Mouse (Mus musculus): ENCODE measurements around the gene Mefv. TPM values are rescaled to one million over a fixed set of nuclear protein-coding genes. Genes with fewer than 3 reads are reported as not detected.
"Not testable (repeated sequence)": the region's sequence is repeated elsewhere in the genome, so short reads cannot be mapped to it uniquely, and the experiment has no call there.

Mefv gene
- total RNA-seq (2021), result not detected
- long read RNA-seq, experiment 1, result 0 reads
- long read RNA-seq, experiment 2, result 0 reads

- no peak for DNase-seq (ENCODE audit: low spot score)
Measured at GRCm38 (mm10) chr16:3717980-3718379, at the start of gene Mefv. Mefv (minus strand) TSS chr16:3718097.

DNA sequence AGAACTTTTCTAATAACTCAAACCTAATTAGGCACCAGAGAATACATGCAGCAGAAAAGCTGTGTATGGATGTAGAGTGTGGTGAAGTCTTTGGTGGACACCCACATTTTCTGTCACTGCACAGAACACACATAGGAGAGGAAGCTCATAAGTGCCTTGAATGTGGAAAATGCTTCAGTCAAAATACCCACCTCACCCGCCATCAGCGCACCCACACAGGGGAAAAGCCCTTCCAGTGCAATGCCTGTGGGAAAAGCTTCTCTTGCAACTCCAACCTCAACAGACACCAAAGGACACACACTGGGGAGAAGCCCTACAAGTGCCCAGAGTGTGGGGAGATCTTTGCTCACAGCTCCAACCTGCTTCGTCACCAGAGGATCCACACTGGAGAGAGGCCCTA lies 31.1 kb upstream of the Mefv start:
- DNase-seq (ENCODE audit: low spot score), result no peak

- no peak for DNase-seq (ENCODE audit: low spot score)
Measured at GRCm38 (mm10) chr16:3745656-3746055, 27.8 kb upstream of the Mefv start.

DNA sequence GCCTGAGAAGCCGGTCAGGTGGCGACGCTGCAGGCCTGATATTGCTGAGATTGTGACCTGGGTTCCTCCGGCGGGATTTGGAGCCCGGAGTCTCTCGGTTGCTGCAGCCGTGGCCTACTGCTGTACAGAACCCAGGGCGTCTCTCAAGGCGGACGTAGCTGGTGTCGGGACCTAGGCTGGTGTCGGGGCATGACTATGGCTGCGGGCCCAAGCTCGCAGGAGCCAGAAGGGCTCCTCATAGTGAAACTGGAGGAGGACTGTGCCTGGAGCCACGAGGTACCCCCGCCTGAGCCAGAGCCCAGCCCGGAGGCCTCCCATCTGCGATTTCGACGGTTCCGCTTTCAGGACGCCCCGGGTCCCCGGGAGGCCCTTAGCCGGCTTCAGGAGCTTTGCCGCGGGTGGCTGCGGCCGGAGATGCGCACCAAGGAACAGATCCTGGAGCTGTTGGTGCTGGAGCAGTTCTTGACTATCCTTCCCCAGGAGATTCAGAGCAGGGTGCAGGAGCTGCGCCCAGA lies 26.3 kb upstream of the Mefv start:
- no peak for DNase-seq (ENCODE audit: low spot score)

DNA sequence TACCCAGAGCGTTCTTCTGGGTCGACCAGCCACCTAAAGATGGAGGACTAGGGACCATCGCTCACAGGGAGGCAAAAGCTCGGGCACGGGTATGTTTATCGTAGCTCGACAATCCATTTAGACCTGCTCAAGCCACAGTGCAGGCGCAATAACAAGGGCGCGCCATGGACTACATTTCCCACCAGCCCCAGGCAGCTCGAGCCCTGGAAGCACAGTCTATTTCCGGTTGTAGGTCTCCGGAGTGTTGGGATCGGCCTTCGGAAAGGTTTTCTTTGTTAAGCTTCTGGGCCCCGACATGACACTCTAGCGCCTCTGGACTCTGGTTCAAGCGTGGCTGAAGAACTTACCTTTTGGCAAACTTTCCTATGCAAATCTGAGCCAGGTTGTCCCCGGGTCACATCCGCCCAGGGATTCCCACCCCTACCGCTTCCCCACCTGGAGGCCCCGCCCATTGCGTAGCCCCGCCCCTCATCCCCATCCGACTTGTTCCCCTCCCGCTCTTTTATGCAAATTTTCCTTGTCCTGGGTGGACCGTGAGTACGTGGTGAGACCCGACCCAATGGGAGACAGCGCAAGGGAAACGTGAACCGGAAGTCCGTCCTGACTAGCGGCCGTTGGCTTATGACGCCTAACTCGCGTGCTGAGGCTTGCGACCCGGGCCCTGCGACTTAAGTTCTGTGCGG lies 25.7 kb upstream of the Mefv start, which contains the start of gene Zfp263:
Zfp263 (plus strand) TSS at position 591 of the 683 bp plus-strand sequence.
- DNase-seq (ENCODE audit: low spot score), result peak; percentile 92

DNA sequence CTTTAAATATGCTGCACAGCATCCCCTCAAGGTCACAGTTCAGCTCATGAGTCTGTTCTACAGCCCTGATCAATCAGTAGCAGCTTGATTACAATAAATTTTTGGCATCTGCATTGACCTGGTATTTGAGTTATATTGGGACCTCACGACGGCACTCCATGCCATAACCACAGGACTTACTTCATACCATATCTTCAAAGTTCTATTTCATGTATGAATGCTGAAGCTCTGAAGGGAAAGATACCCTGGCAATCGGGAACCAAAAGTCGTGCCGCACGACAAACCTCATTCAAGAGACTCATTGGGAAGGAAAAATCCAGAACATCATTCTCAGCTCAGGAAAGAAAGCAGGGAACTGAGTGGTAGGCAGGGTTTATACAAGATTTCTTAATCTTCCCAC lies 24.6 kb upstream of the Mefv start:
- no peak for DNase-seq (ENCODE audit: low spot score)

DNA sequence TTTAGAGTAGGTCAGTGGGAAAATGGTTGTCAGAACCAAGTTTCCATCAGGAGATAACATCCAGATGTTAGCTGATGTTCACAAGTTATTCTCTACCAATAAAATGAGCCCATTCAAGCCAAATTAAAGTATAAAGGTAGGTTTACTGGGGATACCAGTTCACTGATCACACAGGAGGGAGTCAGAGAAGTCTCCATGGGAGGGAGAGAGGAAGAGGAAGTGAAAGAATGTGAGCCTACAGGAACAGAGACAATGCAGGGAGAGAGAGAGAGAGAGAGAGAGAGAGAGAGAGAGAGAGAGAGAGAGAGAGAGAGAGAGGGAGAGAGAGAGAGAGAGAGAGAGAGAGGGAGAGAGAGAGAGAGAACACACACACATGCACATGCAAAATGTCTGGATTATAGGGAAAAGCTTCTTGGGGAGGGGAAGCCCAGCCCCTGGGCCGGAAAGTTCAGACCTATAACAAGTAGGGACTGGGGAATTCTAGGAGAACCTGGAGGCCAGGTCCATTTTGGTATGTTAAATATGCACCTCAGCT lies 15.4 kb upstream of the Mefv start:
- DNase-seq (ENCODE audit: low spot score), result no peak

- no peak for DNase-seq (ENCODE audit: low spot score)
Measured at GRCm38 (mm10) chr16:3732612-3733011, 14.7 kb upstream of the Mefv start.

- no peak for DNase-seq (ENCODE audit: low spot score)
Measured at GRCm38 (mm10) chr16:3727980-3728720, 10.3 kb upstream of the Mefv start.

GRCm38 (mm10) chr16:3723231-3723630 lies 5.3 kb upstream of the Mefv start:
- no peak for DNase-seq (ENCODE audit: low spot score)

DNA sequence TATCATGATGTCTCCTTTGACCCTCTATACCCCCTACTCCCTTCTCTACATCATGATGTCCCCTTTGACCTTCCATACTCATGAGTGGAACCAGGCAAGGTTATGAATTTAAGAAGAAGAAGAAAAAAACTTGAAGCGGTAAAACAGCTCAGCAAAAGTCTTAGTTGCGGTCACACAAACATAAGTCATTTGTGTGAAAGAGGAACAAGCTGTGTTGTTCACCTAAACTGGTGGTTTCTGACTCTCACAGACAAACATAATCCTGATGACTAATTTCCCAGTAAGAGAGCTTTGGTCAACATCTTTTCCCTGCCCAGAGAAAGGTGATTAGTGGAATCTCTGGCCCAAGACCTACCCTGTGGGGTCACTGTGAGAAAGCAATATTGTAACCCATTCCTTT lies 3.2 kb downstream of the Mefv start:
- no peak for DNase-seq (ENCODE audit: low spot score)

- no peak for DNase-seq (ENCODE audit: low spot score)
Measured at GRCm38 (mm10) chr16:3706680-3707079, 11.2 kb downstream of the Mefv start.

- DNase-seq (ENCODE audit: low spot score), result no peak
Measured at GRCm38 (mm10) chr16:3700893-3701292, 17.0 kb downstream of the Mefv start.

GRCm38 (mm10) chr16:3699281-3699680 lies 18.6 kb downstream of the Mefv start:
- DNase-seq (ENCODE audit: low spot score), result no peak

DNA sequence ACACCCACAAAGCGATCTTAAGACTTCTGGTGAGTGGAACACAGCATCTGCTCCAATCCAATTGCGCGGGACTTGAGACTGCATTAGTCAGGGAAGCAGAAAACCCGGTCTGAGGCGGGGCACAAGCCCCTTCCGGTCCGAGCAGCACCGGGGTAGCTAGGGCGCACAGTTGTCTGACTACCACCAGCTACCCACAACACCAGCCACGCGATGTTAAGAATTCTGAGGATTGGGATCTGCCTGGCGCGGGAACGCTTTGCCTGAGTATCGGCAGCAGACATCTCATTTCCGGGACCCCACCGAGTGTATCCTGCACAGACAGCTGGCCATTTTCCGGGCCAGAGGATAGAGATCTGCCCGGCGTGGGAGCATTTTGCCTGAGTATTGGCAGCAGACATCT lies 28.3 kb downstream of the Mefv start:
- DNase-seq (ENCODE audit: low spot score), result not testable (repeated sequence)

Other genes with a start within 250 kb of the Mefv start
- not detected for gene Olfr161, start 127.1 kb downstream of the Mefv start, total RNA-seq (2021)
- 1 to 10 TPM; 5.4 to 6.1 TPM for gene Zfp263, start 26.0 kb upstream of the Mefv start, total RNA-seq (2021)
- not detected for gene Olfr15, start 112.8 kb upstream of the Mefv start, total RNA-seq (2021)
- gene Zfp174, start 129.2 kb upstream of the Mefv start, total RNA-seq (2021), result 1 to 10 TPM; 1.7 to 1.9 TPM
- gene Naa60, start 154.3 kb upstream of the Mefv start, total RNA-seq (2021), result 10 to 100 TPM; 36.8 to 37.1 TPM
- 1 to 10 TPM; 6.3 to 7.2 TPM for gene Zfp597, start 166.5 kb upstream of the Mefv start, total RNA-seq (2021)
- gene Gm20695, start 166.6 kb upstream of the Mefv start, total RNA-seq (2021), result not detected
- 1 to 10 TPM; 2.4 to 2.8 TPM for gene 1700037C18Rik, start 190.6 kb upstream of the Mefv start, total RNA-seq (2021)
- 1 to 10 TPM; 7.3 to 8.4 TPM for gene Cluap1, start 190.7 kb upstream of the Mefv start, total RNA-seq (2021)